Mouse (Mus musculus) heart, embryonic 14.5 days (tissue): Measurements from ENCODE around the gene Lpin1. TPM values are rescaled to one million over a fixed set of nuclear protein-coding genes. Genes with fewer than 3 reads are reported as not detected.

ENCODE experiments used
- ATAC-seq: fragments of 200-750 bp; cut with Nextera tagmentation; 2 replicates; pipeline ENCODE4 v1.8.0; 2017; ENCODE audit warnings: low read depth, moderate TSS enrichment; ENCODE audit not compliant: insufficient number of reproducible peaks, insufficient read depth, low FRiP score
- H3K27ac ChIP-seq, 2 experiments: fragments of 200-500 bp in 1 of 2; fragments of 300-500 bp in 1 of 2; sonication (generic) in 1 of 2; replicated peaks in 1 of 2; 2 replicates each; pipeline ENCODE4 v1.5.1; 2012 to 2014; ENCODE audit warnings: low read depth in 2 of 2, low read length in 2 of 2, control low read depth in 1 of 2, mild to moderate bottlenecking in 1 of 2, mixed read lengths in 1 of 2; ENCODE audit not compliant: control insufficient read depth in 1 of 2, insufficient read depth in 1 of 2
- H3K27me3 ChIP-seq: fragments of 300-500 bp; sonication (generic); 2 replicates; pipeline ENCODE4 v1.6.1; 2014; ENCODE audit warnings: mild to moderate bottlenecking, low read length, control low read depth; ENCODE audit not compliant: control insufficient read depth, insufficient read depth
- H3K36me3 ChIP-seq: fragments of 300-500 bp; sonication (generic); 2 replicates; pipeline ENCODE4 v1.6.1; 2014; ENCODE audit warnings: mild to moderate bottlenecking, control low read depth, low read length, mixed read lengths; ENCODE audit not compliant: control insufficient read depth, insufficient read depth
- H3K4me1 ChIP-seq, 2 experiments: fragments of 200-500 bp in 1 of 2; fragments of 300-500 bp in 1 of 2; sonication (generic) in 1 of 2; 2 replicates each; pipeline ENCODE4 v1.6.1; 2012 to 2014; ENCODE audit warnings: low read length in 2 of 2, control low read depth in 1 of 2, mixed read lengths in 1 of 2; ENCODE audit not compliant: control insufficient read depth in 2 of 2, insufficient read depth in 2 of 2
- H3K4me2 ChIP-seq: fragments of 300-500 bp; sonication (generic); 2 replicates; pipeline ENCODE4 v1.6.1; 2014; ENCODE audit warnings: mild to moderate bottlenecking, low read length
- H3K4me3 ChIP-seq, 2 experiments: fragments of 200-500 bp in 1 of 2; fragments of 300-500 bp in 1 of 2; sonication (generic) in 1 of 2; 2 replicates each; pipeline ENCODE4 v1.5.1; 2012 to 2014; ENCODE audit warnings: low read length in 2 of 2, mild to moderate bottlenecking in 2 of 2, control low read depth in 1 of 2, low read depth in 1 of 2, moderate library complexity in 1 of 2; ENCODE audit not compliant: control insufficient read depth in 1 of 2, insufficient read depth in 1 of 2
- H3K9ac ChIP-seq: fragments of 300-500 bp; sonication (generic); 2 replicates; pipeline ENCODE4 v1.6.1; 2014; ENCODE audit warnings: mild to moderate bottlenecking, low read length
- H3K9me3 ChIP-seq: fragments of 300-500 bp; sonication (generic); 2 replicates; pipeline ENCODE4 v1.6.1; 2016; ENCODE audit warnings: low read length, control low read depth; ENCODE audit not compliant: control insufficient read depth
- WGBS: fragments of 180-500 bp; shearing (Covaris S2); extraction: QIAGEN DNeasy Blood & Tissue Kit; methylation state at CpG from one replicate; pipeline ENCODE4 v1.1.7; 2014; 5-methylcytosine and 5-hydroxymethylcytosine counted together
- polyA plus RNA-seq: library from polyadenylated mRNA; unstranded; fragments of >200 nt; fragmentation: Nextera tagmentation; extraction: Ambion mirVana; gene quantifications from 2 replicates; pipeline ENCODE4 v1.2.1, GENCODE M21; 2014

Gene Lpin1
- polyA plus RNA-seq, 1 experiment from 2014 or later: 7.4 TPM

- Histone ChIP-seq H3K4me3 (no peak overlapping the region), H3K27me3 (no peaks in the 10 kb centered on the region), H3K27ac (peak overlapping the region; percentile 53 to 74; a peak in 3 of 4 replicates), H3K36me3 (peaks cover 20% of the 10 kb centered on the region), H3K4me2 (peak overlapping the region; percentile 21; the same call in 1 of the 2 replicates), H3K9me3 (no peaks in the 10 kb centered on the region), H3K4me1 (peaks cover 10 to 18% of the 10 kb centered on the region in 2 experiments), H3K9ac (peak overlapping the region; percentile 41; the same call in 1 of the 2 replicates)
- no peak for ATAC-seq
- WGBS: 24% methylated on average over 4 of the region's 4 CpGs
Observed at GRCm38 (mm10) chr12:16533331-16533828, 77.4 kb downstream of the Lpin1 start.

- Histone ChIP-seq H3K4me2 (peak overlapping the region; percentile 21), H3K27me3 (no peaks in the 10 kb centered on the region), H3K27ac (peak overlapping the region; percentile 53 to 74), H3K4me1 (peaks cover 10 to 17% of the 10 kb centered on the region in 2 experiments), H3K36me3 (peaks cover 15% of the 10 kb centered on the region), H3K9ac (peak overlapping the region; percentile 41), H3K4me3 (no peak overlapping the region), H3K9me3 (no peaks in the 10 kb centered on the region)
- peak; percentile 44 for ATAC-seq
- WGBS: 14% methylated on average over 7 of the region's 7 CpGs
Observed at GRCm38 (mm10) chr12:16532860-16533230, 77.9 kb downstream of the Lpin1 start.

GRCm38 (mm10) chr12:16531956-16532859, 78.6 kb downstream of the Lpin1 start:
- H3K36me3 ChIP-seq: peaks cover 8% of the 10 kb centered on the region
- H3K9ac ChIP-seq: peak overlapping the region; percentile 41
- H3K4me1 ChIP-seq: peaks cover 10 to 11% of the 10 kb centered on the region in 2 experiments
- no peaks in the 10 kb centered on the region for H3K9me3 ChIP-seq
- no peak overlapping the region for H3K4me3 ChIP-seq
- peak overlapping the region; percentile 53 to 74 for H3K27ac ChIP-seq
- WGBS: 65% methylated on average over 15 of the region's 15 CpGs
- ATAC-seq: no peak
- peak overlapping the region; percentile 21 for H3K4me2 ChIP-seq
- H3K27me3 ChIP-seq: no peaks in the 10 kb centered on the region

GRCm38 (mm10) chr12:16528650-16529049, 82.1 kb downstream of the Lpin1 start:
- Histone ChIP-seq H3K27me3 (no peaks in the 10 kb centered on the region), H3K4me3 (no peak overlapping the region), H3K4me2 (no peak overlapping the region), H3K4me1 (peaks cover 9 to 10% of the 10 kb centered on the region in 2 experiments), H3K9ac (no peak overlapping the region), H3K27ac (no peak overlapping the region), H3K36me3 (no peaks in the 10 kb centered on the region), H3K9me3 (no peaks in the 10 kb centered on the region)
- 90% methylated on average over 7 of the region's 7 CpGs for WGBS
- no peak for ATAC-seq

GRCm38 (mm10) chr12:16527941-16528340, 82.8 kb downstream of the Lpin1 start:
- peaks cover 7% of the 10 kb centered on the region in 2 experiments for H3K4me1 ChIP-seq
- no peak overlapping the region for H3K4me2 ChIP-seq
- H3K9me3 ChIP-seq: no peaks in the 10 kb centered on the region
- WGBS: 81% methylated on average over 3 of the region's 3 CpGs
- no peak overlapping the region for H3K9ac ChIP-seq
- no peak overlapping the region for H3K4me3 ChIP-seq
- no peak for ATAC-seq
- no peak overlapping the region for H3K27ac ChIP-seq
- no peaks in the 10 kb centered on the region for H3K27me3 ChIP-seq
- H3K36me3 ChIP-seq: no peaks in the 10 kb centered on the region

- no peaks in the 10 kb centered on the region for H3K9me3 ChIP-seq
- no peak overlapping the region for H3K4me2 ChIP-seq
- no peaks in the 10 kb centered on the region for H3K27me3 ChIP-seq
- WGBS: 82% methylated on average over 5 of the region's 5 CpGs
- H3K4me1 ChIP-seq: no peaks in the 10 kb centered on the region
- no peak for ATAC-seq
- H3K4me3 ChIP-seq: no peak overlapping the region
- H3K36me3 ChIP-seq: no peaks in the 10 kb centered on the region
- no peak overlapping the region for H3K27ac ChIP-seq
- no peak overlapping the region for H3K9ac ChIP-seq
Observed at GRCm38 (mm10) chr12:16526862-16527261, 83.9 kb downstream of the Lpin1 start.

- no peak for ATAC-seq
- Histone ChIP-seq H3K4me3 (no peak overlapping the region), H3K27ac (no peak overlapping the region), H3K27me3 (no peaks in the 10 kb centered on the region), H3K4me2 (no peak overlapping the region), H3K4me1 (no peaks in the 10 kb centered on the region), H3K9me3 (no peaks in the 10 kb centered on the region), H3K9ac (no peak overlapping the region), H3K36me3 (no peaks in the 10 kb centered on the region)
- 72% methylated on average over 2 of the region's 2 CpGs for WGBS
Observed at GRCm38 (mm10) chr12:16526134-16526533, 84.6 kb downstream of the Lpin1 start.
